Mouse (Mus musculus) gastrocnemius, postnatal 14 days (tissue): ENCODE data around the gene Esrp2. TPM values are rescaled to one million over a fixed set of nuclear protein-coding genes. Genes with fewer than 3 reads are reported as not detected.

Experiments used
- DNase-seq: peaks from one replicate; pipeline ENCODE4 v3.0.0; 2021; ENCODE audit warnings: mixed read lengths
- intact Hi-C: fragments of 180-260 bp; cut with DNase I; formaldehyde crosslinking; loops from one replicate; pipeline ENCODE4 v1.15.1; 2025; ENCODE audit warnings: low total_unique reads
- total RNA-seq, 2 experiments: library from RNA; stranded (reverse); gene quantifications; 2 replicates each; pipeline ENCODE4 v1.2.3; 2021

The Esrp2 gene
- total RNA-seq, 2 experiments from 2014 or later: not detected

DNA sequence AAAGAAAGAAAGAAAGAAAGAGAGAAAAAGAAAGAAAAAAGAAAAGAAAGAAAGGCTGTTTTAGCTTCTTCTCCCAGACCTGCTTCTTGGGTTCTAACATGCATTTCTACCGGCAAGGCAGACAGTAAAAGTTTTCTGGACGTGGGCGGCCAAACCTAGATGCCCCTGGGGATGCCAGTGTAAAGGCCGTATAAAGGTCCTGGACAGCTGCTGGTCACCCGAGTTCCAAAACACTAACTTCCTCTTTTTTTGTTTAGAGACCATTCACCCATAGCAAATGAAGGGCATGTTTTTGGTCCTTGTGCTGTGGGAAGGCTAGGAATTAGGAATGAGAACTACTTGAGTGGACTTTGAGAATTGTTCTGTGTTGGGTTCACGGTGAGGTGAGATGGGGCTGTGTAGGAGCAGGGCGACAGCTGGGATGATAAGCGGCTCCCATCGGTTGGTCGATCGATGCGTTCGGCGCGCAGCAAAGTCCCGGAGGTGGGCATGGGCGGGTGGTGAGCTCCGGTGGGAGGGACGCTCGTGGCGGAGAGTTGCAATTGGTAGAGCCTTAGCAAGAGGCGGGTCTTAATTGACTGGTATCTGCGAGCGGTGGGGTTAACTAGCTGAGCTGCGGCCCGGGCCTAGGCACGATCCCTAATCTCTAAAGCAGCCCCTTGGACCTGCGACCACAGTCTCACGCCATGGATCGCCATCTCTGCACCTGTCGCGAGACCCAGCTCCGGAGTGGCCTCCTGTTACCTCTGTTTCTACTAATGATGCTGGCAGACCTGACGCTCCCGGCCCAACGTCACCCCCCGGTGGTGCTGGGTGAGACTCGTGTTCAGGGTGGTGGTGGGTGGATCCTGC, 13.3 kb upstream of the Esrp2 start, which contains the start of gene Pla2g15:
Gene Pla2g15 (plus strand): TSS at position 599 of the 852 bp plus-strand sequence.
- DNase-seq: peak; percentile 93
- intact Hi-C loops: loop anchor here (10.0 kb wide), 1 partner anchor 245 kb away; no protein-coding TSS in a partner anchor

DNA sequence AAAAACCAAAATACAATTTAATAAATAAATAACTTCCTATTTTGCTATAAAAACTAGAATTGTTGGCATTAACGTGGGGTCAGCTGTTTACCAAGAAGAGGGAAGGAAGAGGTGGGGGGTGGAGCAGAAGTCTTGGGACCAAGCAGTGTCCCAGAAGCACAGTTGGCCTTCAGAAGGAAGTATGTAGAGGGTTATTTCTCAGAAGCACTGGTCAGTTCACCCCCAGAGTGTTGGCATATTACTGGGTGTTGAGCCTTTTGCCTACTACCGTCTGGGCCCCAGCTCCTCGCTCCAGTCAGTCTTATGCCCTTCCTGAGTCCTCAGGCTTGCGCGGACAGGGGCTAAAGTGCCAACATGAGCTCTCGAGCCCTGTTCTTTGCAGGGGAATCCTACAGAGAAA, 12.3 kb upstream of the Esrp2 start:
- intact Hi-C loops: loop anchor here (10.0 kb wide), 1 partner anchor 246 kb away; no protein-coding TSS in a partner anchor
- DNase-seq: no peak

DNA sequence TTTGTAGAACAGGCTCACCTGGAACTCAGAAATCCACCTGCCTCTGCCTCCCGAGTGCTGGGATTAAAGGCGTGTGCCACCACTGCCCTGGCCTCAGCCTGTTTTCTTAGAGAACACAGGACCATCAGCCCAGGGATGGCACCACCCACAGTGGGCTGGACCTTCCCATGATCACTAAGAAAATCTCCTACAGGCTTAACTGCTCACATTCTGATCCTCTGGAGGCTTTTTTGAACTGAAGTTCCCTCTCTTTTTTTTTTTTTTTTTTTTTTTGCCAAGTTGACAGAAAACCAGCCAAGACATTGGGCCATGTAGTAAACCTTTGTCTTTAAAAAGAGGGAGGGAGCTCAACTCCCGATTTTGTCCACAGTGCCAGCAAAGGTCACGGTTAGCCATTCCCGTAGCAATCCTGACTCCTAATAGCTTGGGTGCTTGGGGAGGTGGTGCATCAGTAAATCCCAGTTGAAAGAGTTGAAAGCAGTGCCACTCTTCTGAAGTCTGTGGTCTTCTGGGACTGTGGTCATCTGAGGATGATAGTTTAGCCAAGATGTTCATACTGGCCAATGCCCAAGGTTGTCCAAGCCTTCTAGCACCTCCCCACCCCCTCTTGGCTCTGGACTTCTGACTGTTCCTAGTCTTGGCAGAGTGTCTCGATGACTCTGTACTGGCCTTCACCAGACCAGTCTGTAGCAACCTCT, 11.2 kb upstream of the Esrp2 start:
- no peak for DNase-seq

DNA sequence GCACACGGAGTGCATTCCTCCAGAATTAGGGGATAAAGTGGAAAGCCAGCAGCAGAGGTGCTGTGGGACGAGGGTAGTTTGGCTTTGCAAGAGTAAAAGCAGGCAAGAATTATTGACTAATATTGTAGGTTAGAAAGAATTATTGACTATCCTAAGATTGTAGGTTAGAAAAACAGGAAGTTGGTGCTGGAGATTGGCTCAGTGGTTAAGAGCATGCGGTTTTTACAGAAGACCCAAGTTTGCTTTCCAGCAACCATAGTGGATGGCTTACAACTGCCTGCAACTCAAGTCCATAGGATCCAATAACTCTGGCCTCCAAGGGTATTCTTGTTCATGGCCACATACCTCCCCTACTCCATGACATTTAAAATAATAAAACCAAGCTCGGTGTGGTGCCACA, 9.2 kb upstream of the Esrp2 start:
- no peak for DNase-seq
- intact Hi-C loops: loop anchor here (10.0 kb wide), 1 partner anchor 249 kb away; no protein-coding TSS in a partner anchor

More for the DNA sequence above, 11.2 kb upstream of the Esrp2 start:
- intact Hi-C loops: loop anchor here (10.0 kb wide), 1 partner anchor 247 kb away; no protein-coding TSS in a partner anchor

DNA sequence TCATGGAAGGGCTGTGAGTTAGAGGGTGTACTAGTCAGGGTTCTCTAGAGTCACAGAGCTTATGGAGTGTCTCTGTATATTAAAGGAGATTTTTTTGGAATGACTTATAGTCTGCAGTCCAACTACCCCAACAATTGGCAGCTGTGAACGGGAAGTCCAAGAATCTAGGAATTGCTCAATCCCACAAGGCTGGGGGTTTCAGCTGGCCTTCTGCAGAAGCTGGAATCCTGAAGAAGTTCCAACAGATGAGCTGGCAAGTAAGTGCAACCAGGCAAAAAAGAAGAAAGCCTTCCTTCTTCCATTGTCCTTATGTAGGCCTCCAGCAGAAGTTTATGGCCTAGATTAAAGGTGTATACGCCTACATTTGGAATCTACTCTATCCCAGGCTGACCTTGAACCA, 8.6 kb upstream of the Esrp2 start:
- intact Hi-C loops: loop anchor here (10.0 kb wide), 1 partner anchor 249 kb away; no protein-coding TSS in a partner anchor
- no peak for DNase-seq

DNA sequence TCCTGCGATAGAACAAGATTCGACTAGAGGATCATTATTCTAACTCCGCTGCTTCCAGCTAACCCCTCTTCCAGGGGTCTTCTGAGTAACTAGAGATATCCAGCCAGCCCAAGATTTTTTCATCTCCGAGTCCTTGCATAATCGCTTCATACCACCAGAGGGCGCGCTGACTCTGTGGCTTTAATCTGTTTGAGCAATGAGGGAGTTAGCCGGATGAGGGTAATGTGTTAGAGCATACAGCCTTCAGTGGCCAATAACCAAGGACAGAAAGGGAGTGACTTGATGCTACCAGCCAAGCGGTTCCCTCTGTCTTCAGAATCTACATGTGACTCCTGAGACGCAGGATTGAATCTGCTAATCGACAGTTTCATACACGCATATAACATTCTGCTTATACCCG, 4.0 kb upstream of the Esrp2 start:
- peak; percentile 73 for DNase-seq
- intact Hi-C loops: loop anchor here (5.0 to 10.0 kb wide), 2 partner anchors 87 to 254 kb away; no protein-coding TSS in a partner anchor

DNA sequence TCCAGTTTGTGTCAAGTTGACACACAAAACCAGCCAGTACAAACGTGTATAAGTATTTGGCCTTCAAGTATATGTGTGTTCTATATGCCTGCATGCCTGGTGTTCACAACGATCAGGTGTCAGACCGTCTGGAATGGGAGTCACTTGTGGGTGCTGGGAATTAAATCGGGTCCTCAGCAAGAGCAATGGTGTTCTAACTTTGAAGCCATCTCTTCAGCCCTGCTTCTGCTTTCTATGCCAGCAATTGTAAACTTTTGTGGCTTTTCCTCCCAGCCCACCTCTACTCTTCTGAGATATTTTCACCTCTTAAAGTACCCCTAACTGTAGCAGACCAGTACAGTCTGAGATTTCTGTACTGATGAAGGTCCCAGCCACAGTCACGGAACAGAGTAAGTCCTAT, 3.4 kb upstream of the Esrp2 start:
- DNase-seq: no peak
- intact Hi-C loops: loop anchor here (5.0 to 10.0 kb wide), 2 partner anchors 87 to 255 kb away; no protein-coding TSS in a partner anchor

DNA sequence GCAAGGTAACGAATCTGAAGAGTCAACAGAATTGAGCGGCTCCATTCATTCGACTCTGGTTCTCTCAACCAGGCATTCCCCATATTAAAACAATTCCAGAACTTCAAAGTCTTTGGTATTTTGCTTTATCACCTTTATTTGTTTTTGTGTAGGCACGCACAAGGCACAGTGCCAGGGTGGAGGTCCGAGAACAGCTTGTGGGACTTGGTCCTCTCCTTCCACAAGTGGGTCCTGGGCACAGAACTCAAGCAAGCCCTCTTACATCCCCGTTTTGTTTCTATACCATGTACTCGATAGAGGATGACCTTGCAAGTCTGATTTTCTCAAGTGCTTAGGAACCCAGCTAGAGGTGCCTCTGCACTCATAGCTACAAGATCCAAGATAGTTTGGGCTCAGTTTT, 1.8 kb upstream of the Esrp2 start:
- intact Hi-C loops: loop anchor here (5.0 kb wide), 1 partner anchor 59 kb away; no protein-coding TSS in a partner anchor
- DNase-seq: no peak

DNA sequence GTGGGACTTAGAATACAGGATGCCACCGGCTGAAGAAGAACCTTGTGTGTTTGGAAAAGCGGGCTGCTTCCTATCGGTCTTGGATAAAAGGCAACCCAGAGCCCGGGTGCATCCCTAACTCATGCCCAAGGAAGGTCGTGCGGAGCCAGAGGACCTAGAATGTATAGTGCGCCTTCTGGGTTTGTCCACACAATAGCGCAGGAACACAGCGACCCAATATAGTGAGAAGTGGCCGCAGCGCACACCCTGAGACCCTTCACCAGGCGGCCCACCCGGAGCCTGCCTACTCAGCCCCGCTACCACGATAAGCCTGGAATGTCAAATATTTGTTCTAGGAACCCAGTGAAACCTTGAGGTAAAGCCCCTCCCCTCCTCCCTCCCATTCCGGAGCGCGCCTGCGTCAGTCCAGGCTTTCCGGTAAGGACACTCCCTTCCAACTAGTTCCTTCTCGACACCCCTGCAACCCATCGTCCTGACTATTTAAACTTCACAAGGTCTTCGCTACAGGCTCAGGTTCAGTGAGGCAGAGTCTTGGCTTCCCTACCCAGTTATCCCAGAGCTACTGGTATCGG, 1.2 kb upstream of the Esrp2 start:
- intact Hi-C loops: loop anchor here (5.0 kb wide), 1 partner anchor 59 kb away; no protein-coding TSS in a partner anchor

DNA sequence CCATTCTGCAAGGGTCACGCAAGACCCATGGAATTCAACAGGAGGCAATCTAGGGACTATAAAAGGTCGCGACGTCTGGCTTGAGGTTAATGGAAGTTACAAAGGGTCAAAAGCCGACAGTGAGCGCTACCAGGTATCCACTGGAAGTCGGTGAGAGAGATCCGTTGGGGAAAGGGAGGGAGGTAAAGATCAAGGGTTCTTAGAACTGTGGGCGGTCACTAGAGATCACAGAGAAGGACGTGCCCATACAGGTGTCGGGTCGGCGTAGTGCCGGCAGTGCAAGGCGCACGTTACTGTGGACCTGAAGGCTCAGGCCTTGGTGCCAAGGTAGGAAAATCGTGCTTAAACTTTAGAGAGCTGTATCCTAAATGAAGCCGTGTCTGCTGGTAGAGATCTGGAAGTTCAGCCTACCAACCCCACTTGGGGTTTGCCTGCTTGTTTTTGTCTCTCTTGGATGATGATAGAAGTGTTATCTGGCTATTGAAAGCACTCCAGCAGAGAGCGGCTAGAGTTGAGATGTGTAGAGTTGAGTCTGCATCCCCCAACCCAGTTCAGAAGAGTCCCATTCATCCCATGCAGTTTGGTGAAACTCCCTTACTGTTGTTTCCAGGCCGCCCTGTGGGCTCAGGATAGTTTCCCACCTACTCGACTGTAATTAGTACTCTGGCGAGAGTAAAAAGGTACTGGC, 588 bp upstream of the Esrp2 start:
- intact Hi-C loops: loop anchor here (5.0 kb wide), 1 partner anchor 60 kb away; no protein-coding TSS in a partner anchor
- DNase-seq: no peak

More for the DNA sequence above, 1.2 kb upstream of the Esrp2 start:
- DNase-seq: no peak

DNA sequence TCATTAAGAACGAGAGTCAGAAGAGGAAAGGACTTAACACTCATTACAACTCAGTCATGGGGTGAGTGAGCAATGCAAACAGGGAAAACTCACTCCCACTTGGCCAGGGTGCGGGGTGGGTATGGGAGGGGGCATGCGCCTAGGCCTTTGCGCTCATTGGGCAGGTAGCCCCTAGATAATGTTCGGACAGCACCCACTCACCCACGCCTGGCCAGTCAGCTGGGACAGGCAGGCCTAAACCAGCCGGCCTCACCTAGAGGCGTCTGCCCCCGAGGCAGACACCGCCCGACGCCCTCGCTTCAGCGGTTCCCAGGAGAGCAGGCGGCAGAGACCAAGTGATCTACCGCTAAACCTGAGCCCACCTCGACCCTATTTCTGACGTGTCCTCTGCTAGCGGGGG, 1.1 kb downstream of the Esrp2 start:
- intact Hi-C loops: loop anchor here (5.0 kb wide), 1 partner anchor 62 kb away; no protein-coding TSS in a partner anchor
- no peak for DNase-seq

DNA sequence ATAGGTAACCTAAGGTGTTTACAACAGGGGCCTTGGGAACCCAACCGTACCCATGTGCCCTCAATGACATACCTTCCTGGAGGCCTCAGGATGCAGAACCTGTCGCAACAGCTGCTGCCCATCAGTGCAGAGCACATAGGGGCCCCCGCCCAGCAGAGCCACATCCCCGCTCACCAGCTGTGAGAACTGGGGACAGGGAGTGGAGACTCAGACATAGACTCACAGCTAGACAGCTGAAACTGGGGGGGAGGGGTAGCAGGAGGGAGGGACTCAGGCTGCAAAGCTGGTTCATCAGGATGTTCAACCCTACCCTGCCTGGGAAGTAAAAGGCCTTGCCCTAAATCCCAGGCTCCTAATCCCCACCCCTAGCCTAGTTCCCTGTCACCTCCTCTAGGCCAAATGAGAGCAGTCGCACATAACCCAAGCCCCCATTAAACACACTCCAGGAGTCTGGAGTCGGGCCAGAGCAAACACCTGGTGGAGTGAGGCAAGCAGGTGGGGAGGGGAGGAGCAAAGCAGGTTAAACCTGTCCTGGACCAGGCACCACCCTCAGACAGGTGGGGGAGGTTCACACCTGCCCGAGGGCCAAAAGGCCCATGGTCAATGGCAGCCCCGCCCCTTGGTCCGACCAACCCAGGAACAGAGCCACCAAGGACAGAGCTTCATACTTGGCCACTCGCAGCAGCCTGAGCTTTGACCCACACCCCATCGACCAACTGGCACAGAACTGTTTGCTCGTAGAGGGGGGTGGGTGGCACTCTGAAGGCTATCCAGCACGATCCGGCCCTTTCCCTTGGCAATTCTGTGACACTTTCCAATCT, 1.8 kb downstream of the Esrp2 start:
- no peak for DNase-seq
- intact Hi-C loops: loop anchor here (5.0 kb wide), 1 partner anchor 62 kb away; no protein-coding TSS in a partner anchor

DNA sequence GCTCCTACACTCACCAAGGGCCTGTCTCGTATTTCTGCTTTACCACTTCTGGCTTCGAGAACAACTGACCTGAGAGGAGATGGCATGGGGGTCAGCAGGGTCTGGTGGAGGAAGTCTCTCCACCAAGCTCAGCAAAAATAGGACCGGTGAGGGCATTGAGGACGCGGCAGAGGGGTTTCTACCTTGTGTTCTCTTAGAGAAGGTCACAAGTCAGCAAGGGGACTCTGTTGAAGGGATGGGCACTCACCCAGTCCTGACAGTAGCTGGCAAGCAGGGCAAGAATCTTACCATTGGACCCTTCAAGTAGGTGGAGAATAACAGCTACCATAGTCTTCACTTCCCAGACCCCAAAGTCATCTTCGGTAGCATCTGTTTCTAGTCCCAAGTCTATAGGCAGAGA, 2.8 kb downstream of the Esrp2 start:
- intact Hi-C loops: no loop called here
- no peak for DNase-seq

DNA sequence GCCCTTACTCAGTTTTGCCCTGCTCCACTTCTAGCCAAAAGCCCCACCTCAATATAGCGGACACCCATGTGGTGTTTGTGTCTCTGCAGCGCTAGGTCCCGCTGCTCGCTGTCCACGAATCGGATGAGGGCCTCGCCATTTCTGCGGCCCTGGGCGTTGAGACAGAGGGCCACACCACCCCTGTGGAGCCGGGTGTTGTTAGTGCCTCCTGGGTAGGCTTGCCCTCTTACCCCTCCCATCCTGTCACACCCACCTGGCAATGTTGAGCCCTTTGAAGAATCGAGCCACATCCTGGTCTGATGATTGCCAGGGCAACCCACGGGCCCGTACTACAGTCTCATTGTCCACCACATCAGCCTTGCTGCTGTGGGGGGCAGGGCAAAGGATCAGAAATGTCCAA, 3.2 kb downstream of the Esrp2 start:
- DNase-seq: no peak
- intact Hi-C loops: no loop called here

DNA sequence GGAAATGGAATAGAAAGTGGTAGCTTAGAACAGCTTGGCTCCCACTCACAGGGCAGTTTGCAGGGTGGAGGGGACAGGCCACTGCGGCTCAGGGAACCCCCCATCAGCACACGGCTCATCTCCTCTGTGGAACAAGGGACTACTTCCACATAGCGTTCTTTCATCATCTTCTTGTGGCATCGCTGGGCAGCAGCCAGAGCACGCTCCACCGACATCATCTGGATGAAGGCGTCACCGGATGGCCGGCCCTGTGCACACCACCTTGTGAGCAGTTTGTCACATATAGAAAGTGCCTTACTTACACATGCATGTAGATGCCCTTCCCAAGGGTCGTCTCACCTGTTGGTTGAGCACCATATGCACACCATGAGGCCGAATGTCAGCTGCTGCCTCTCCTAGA, 4.4 kb downstream of the Esrp2 start:
- no peak for DNase-seq
- intact Hi-C loops: no loop called here

DNA sequence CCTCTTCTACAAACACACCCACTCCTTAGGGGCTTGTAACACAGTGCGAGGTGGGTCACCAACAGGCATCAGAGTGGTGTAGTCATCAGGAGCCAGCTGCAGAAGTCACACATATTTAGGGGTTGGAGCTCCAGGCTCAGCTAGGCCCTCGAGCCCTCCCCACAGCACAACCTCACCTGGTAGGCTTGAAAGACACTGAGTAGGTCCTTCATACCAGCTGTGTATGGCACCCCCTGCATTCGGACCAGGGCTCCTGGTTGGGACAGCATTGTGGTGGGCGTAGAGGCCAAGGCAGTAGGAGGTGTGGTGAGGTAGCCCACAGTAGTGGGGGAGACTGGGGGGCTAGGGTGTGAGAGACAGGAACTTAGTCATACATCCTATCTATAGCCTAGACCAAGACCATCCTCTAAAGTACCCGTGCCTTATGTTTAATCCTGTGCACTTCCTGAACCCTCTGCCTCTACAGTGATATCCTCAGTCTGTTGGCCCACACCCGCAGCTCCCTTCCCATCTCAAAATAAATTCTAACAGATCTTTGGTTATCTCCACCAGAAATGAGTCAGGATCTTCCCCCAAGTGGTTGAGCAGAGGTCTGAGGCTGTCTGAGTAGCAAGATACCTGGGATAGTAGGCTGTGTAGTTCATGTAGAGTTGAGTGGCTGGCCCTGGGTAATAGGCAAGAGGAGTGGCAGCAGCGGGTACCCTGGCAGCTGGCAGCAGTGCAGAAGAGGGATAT, 5.1 kb downstream of the Esrp2 start:
- intact Hi-C loops: no loop called here
- no peak for DNase-seq

DNA sequence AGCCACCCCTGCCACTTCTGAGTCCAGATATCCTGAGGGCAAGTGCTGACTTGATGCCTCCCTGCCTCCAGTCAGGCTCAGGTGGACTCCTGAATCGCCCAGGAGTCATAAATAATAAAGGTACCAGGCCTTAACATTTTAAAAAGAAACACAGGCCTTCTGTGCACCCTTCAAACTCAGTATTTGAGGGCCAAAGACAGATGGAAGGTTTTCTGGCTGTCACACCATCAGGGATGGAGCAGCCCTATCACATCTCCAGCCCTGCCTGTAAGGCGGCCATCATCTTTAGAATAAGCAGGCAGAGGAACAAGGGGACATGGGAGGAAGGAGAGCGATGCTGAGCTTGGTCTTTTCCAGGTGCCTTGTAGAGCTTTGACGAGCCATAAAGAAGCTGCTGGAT, 5.8 kb downstream of the Esrp2 start:
- DNase-seq: no peak
- intact Hi-C loops: no loop called here

DNA sequence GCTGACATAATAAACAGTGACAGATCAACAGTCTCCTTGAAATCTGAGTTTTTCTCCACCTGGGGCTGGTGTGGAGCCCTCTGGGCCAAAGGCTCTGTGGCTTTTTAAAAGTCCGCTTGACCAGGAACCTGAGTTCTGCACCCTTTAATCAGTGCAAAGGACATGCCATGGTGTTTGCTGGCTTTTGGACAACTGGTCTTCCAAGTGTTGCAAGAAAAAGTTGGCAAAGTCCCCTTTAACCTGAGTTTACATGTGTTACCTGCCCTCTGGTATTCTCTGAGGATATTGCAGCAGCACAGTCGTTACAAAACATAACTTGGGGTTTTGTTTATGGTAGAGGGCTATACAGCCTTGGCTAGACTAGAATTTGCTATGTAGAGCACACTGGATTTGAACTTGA, 6.3 kb downstream of the Esrp2 start:
- intact Hi-C loops: no loop called here
- no peak for DNase-seq
